Mouse (Mus musculus) heart, adult 11 months (tissue): ENCODE results near the gene Slc22a6.

Experiments
- DNase-seq: peaks from one replicate; pipeline ENCODE4 v3.0.0; 2022

The Slc22a6 gene

DNA sequence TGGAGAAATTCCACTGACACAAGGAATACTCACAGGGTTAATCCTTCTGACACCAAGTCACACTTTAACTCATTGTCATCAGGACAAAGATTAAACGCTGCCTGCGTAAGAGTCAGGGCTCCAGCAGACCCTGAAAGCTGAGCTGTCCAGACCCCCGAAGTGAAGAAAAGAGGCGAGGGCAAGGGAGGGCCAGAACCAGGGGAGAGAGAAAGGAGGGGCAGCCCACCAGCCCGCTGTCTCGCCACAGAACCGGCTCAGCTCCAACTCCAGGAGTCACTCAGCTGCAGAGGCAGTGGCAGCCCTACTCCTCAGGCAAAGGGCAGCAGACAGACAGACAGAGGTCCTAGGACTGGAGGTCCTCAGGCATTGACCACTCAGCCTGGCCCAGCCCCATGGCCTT, at the start of gene Slc22a6:
Gene Slc22a6, plus strand, starts transcription at position 136 of the 400 bp plus-strand sequence.
- no peak for DNase-seq

DNA sequence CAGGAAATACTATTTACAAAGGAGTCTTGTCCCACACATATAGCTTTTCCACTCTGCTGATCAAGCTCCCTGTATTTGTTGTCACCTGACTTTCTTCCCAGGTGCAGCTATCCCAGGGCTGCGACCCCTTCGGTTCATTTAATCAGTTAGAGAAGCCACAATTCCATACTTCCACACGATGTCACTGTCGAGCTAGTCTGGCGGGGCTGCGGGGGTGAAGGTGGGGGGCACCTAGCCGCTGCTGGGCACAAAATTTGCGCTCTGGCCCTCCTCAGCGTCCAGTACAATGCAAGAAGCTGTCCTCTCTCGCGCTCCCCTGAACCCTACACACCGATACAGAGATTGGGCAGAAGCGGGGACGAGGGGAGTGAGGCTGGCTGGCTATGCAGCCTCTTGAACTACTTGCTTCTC, 48.4 kb upstream of the Slc22a6 start:
- peak; percentile 85 for DNase-seq

DNA sequence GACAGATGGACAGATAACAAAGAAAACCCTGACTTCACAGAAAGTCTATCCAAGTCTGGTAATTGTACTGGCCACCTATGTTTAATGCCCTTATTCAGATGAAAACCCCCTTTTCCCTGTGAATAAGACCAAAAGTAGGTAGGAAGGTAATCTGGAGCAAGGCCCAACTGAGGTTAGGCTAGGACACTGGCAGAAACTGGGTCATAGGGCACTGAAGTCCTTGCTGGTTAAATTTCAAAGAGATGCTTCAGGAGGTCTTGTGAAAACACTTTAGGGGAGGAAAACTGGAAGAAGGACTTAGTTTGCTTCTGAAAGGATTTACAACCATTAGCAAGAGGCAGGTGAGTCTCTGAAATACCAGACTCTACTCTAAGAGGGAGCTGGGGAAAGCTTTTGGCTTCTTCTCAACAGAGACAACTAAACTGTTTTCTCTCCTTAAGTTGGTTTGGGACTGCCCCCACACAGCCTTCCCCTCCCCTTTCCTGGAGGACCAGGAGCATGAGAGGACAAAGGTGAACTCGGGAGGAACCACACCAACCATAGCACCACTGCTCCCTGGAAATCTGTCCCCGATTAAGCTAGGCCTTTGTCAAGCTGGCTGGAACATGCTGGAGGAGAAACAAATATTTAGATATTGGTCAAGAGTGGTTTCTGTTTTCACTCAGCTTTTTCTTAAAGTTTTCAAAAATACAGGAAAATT, 47.3 kb upstream of the Slc22a6 start:
- peak; percentile 81 for DNase-seq

DNA sequence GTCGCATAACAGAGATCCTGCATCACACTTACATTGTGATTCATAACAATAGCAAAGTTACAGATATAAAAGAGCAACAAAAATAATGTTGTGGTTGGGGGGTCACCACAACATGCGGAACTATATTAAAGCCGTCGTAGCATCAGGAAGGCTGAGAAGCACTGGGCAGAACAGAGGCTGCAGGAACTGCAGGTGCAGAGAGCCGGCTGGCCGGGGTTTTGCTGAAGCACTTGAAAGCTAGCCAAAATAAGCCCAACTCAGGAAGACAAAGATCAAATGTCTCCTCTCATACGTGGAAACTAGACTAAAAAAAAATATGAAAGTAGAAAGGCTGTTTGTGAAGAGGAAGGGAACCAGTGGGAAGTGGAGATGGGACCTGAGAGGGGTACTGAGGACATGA, 46.1 kb upstream of the Slc22a6 start:
- DNase-seq: peak; percentile 88

DNA sequence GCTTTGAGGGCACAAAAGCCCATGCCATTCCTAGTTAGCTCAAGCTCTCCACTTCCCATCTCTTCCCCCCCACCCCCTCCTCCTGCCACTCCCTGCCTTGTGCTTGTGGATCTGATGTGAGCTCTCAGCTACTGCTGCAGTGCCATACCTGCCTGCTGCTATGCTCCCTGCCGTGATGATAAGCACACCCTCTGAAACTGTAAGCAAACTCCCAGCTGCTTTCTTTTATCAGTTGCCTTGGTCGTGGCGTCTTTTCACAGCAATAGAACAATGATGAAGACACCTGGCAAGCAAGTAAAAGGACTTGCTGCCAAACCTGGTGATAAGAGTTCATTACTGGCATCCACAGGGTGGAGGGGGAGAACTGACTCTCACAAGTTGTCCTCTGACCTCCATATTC, 45.4 kb upstream of the Slc22a6 start:
- peak; percentile 45 for DNase-seq

DNA sequence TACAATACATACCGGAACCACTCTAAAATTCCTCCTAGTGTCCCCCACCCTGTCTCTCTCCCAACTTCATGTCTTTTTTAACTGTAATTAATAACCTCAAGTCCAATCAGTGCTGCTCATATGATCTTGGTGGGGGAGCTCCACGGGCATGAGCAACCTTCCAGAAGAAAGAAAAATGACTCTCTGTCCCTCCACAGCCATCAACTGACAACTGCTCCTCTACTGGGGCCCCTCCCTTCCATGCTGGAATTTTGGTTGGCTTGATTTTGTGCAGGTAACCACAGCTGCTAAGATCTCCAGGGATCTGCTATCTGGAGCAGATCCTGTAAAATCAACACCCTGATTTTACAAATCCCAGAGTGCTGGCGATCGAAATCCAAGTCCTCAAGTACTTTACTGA, 40.4 kb upstream of the Slc22a6 start:
- DNase-seq: peak; percentile 58

DNA sequence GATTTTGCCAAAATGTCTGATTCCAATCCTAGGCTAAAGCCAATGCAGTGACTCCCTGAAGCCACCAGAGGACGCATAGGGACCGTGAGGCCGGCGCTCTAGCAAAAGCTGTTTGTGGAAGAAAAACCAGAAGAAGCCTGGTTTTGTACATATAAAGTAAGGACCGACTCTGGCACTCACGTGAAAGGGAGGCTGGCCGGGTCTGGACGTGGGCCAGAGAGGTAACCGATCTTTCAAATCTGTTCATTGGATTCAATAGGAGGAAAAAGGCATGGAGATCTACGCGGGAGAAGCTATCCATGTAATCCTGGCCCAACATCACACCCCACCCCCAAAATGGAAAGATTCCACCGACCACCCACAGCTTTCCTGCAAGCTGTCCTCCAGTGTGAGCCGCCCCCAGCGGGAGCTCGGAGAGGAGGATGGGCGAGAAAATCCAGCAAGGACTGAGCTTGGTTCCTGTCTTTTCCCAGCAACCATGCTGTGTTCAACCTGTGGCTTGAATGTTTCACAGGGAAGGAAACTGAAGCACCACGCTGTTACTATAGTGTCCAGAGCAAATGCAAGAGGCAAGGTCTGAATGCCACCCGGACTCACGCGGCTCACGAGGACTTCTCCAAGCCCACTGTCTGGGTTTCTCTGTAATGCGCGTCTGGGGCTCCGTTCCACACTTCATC, 39.4 kb upstream of the Slc22a6 start:
- peak; percentile 91 for DNase-seq

DNA sequence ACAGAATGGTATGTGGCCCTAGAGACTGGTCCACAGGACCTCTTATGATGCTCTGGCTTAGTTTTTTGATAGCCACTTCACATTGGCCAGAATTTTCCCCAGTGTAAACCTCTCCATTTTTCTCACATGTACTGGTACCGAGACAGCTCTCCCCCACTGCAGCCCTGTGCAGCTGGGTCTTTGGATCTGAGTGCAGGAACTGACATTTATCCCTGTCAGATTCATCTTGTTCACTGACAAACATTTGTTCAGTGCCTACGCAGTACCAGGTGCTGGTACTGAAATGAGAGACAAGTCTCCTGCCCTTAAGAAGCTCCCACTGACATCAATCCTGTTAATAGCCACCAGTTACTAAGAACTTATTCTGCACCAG, 38.9 kb upstream of the Slc22a6 start:
- DNase-seq: no peak

DNA sequence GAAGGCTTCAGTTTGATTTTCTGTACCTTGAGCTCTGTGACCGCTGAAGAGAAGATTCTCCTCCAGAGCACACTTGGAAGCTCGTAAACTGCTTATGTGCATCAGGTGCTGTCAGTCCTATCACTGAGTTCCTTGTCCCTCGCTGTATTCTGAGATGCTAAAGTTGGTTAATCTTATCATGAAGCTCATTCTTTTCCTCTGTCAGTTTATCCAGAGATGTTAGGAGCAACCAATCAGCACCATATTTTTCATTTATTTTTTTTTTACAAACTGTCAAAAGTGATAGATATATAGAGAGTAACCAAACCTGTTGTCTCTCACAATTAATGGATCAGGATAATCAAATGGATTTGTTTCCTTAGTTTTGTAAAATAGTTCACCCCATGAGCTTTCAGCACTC, 32.5 kb upstream of the Slc22a6 start:
- DNase-seq: no peak

DNA sequence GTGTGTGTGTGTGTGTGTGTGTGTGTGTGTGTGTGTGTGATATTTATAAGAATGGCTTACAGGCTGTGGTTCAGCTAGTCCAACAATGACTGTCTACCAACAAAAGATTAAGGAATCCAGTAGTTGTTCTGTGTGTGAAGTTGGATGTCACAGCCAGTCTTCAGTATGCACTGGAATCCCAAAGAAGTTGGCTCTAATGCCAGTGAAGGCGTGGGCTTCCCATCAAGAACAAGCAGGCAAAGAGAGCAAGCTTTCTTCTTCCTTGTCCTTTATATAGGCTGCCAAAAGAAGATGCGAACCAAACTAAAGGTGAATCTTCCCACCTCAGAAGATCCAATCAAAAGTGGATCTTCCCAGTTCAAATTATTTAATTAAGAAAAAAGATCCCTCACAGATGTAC, 31.9 kb upstream of the Slc22a6 start:
- no peak for DNase-seq

DNA sequence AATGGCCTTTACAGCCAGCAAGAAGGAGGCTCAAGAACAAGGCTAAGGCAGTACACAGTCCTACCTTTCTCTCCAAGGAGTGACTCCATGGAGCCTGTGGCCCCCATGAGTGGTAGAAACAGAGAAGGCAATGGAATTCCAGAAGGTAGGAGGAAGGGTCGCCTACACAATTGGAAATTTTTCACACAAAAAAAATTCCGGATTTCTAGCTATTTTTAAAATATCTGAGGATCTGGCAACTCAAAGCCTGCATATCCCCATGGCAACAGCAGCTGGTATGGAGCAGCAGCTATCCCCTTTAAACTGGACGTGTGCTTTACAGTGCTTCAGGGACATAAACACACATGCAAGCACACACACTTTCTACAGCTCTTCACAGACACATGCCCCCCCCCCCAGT, 31.5 kb upstream of the Slc22a6 start:
- no peak for DNase-seq

DNA sequence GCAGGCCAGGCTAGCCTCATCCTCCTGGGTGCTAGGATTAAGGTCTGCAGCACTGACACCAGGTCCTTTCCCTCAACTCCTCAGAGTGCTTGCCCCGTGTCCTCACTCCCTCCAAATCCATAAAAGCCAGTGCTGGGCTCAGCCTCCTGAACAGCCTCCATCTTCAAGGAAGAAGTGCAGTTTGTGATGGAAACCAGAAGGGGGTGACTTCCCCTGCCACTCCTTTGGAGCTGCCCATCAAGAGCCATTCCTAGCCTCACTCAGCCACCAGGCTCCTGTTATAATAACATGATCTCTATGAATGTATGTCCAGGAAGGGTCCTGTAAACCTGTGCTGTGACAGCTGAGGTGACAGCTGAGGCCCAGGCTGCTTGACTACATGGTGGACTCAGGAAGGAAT, 30.5 kb upstream of the Slc22a6 start:
- no peak for DNase-seq

DNA sequence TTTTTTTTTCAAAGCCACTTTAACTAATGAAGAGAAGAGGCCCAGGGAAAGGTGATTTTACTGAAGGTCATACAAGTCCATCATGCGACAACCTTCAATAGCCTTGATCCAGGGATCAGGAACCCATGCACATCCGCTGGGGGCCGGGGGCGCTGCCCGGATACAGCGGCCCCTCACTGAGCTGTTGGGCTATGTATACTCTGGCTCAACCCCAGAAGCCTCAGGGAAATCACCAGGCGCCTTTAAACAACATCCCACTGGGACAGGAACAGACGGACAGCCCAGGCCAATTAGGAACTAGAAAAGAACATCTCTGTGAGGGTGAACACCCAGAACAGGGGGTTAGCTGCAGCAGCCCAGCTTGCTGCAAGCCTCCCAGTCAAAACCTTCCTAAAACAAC, 26.9 kb upstream of the Slc22a6 start, which contains the start of gene Slc22a8:
Gene Slc22a8, plus strand, starts transcription at position 301 of the 400 bp plus-strand sequence.
- peak; percentile 89 for DNase-seq

DNA sequence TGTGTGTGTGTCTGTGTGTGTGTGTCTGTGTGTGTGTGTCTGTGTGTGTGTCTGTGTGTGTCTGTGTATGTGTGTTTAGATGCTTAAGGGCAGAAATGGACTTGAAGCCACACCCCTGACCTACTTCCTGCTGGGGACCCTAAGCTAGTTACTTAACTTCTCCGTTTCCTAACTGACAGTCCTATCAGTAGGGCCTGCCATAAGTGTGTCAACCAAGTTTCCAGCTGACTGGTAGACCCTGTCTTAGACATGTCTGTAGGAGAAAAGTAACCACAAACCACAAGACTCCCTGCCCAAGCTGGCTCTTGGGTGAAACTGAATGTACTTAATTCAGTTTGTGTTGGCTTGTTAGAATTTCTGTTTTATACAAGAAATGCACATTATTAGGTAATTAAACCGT, 25.7 kb upstream of the Slc22a6 start:
- DNase-seq: no peak

DNA sequence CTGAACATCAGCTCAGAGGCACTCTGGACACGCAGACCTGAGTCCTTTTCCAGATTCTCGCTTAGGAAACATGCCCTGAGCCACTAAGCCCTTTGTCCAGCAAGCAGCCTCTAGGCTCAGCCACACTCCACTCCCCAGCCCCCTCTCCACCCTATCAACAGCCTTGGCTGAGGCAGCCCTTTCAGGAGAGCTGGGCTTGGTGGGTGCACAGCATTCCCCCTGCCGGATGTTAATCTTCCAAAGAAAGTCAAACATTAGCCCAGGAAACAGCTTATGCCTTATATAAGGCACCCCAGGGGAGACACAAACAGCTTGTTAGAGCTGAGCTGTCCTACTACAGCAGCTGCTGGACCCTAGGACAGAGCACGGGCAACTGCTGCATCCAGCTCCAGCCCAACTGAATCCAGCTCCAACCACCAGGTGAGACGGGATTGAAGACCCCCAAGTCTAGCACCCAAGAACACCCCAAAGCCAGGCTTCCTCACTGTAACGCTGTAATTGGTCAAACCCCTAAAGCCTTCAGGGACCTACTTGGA, 24.9 kb upstream of the Slc22a6 start:
- DNase-seq: no peak

DNA sequence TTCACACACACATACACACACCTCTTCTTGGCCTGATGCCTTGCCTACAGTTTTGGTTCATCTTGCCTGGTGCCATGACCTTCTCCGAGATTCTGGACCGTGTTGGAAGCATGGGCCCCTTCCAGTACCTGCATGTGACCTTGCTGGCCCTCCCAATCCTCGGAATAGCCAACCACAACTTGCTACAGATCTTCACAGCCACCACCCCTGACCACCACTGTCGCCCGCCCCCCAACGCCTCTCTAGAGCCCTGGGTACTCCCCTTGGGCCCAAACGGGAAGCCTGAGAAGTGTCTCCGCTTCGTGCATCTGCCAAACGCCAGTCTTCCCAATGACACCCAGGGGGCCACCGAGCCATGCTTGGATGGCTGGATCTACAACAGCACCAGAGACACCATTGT, 24.0 kb upstream of the Slc22a6 start:
- DNase-seq: no peak

DNA sequence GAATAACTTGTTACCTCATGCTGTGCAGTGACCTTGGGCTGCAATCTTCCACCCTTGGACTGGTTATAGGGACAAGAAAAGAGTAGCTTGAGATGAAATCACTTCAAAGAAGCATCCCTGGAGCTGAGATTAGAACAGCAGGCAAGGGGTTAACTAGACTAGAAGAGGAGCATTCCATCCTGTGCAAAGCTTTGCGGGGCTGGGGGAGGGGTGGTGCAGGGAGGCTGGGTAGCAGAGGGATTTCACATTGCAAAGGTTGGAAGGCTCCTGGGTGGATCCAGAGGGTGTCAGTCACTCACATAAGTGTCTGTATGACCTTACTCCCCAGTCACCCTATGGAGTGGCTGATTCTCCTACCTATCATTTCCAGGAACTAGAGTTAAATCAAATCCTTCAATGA, 23.3 kb upstream of the Slc22a6 start:
- no peak for DNase-seq

DNA sequence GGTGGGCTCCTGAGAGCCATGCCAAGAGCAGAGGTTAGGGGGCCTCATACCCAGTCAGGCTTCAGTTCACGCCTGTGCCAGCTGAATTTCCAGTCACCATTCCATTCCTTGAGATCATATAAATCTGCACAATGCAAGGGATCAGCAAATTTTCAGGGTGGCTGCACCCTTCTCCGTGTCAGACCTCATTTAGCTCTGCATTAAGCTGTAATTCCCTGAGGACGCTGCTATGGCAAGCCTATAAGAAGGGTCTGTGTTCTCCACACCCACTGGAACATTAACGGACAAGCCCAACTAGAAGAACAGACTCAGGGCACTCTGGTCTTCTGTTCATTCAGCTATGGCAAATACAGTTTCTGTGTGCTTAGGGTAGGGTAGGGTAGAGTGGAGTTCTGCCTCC, 20.6 kb upstream of the Slc22a6 start:
- DNase-seq: no peak

DNA sequence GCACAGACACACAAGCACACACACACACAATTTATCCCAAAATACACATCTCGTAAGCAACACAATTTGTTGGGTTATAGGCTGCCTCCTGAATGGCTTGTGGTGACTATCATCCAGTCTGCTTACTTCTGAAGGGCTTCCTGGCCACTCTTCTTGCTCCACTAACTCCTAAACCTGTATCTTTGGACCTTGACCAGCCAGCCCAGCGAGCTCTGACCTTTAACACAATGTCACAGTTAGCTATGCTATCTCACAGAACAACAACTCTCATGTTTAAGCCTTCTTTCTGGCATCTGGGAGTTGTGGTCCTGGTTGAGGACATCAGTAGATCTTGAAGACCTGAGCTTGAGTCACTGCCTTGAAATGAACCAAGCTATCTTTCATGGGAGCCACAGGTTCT, 18.6 kb upstream of the Slc22a6 start:
- DNase-seq: no peak

DNA sequence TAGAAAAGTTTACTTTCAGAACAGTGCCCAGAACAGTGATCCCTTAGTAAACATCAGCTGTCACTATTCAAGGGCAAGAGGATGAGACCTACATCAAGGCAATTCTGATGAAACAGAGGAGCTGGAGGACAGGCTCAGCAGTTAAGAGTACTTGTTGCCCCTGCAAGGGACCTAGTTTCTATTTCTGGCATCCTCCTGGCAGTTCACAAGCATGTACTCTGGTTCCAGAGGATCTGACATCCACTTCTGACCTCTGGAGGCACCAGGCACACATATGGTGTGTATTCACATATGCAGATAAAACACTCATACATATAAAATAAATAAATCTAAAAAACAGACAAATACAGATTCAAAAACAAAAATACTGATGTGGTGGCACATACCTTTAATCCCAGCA, 15.9 kb upstream of the Slc22a6 start:
- no peak for DNase-seq

DNA sequence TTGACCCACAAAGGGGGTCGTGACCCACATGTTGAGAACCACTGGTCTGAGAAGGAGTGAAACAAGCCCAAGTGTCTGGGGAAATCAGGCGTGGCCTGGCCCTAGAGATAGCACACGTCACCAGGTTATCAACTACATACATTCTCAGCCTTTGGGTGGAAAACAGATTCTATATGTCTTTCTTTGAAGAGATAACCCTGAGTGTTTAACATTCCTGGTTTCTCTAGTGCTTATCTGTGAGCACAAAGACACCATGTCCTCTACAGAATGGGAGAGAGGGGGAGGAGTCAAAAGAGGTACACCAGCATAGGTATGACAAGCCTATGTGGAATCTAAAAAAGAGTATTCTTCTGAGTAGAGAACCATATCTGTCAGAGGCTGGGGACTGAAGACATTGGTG, 14.9 kb upstream of the Slc22a6 start:
- DNase-seq: no peak

DNA sequence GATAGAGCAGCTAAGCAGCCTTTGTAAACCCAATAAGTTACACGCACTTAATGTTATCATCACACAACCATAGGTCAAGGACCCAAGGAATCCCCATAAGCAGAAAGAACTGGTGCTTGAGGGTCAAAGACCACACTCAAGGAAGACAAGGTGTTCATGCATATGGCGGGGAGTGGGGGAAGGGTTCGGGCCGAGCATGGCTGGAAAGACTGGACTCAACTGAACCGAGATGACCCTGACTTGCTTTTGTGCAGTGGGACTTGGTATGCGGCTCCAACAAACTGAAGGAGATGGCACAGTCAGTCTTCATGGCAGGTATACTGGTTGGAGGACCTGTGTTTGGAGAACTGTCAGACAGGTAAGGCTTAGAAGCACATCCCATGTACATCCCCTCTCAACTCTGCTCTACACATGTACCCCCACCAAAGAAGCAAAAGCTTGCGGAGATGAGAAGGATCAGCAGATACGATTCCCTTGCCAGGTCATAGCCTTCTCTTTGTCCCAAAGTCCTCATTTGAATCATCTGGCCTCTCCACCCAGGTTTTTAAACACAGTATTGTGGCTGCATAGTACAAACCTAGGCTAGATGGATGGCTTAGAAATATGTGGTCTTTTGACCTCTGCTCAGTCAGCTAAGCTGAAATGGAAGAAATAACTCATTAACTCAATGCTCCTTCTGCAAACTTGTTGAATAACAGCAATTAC, 13.2 kb upstream of the Slc22a6 start:
- DNase-seq: no peak

DNA sequence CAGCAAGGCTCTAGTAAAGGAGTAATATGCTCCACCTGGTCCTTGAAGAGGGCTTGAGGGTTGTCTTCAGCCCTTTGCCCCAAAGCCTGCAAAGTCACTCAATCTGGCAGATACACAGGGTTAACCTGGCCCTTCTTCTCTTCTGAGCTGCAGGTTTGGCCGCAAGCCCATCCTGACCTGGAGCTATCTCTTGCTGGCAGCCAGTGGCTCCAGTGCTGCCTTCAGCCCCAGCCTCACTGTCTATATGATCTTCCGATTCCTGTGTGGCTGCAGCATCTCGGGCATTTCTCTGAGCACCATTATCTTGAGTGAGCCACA, 12.6 kb upstream of the Slc22a6 start:
- no peak for DNase-seq
